Mouse (Mus musculus): ENCODE measurements around the gene Pebp1. TPM values are rescaled to one million over a fixed set of nuclear protein-coding genes. Genes with fewer than 3 reads are reported as not detected.

Gene Pebp1
- total RNA-seq, 2 experiments from 2014 or later, result 142 to 495 TPM

- ATAC-seq (replicated peaks; ENCODE audit: low FRiP score, low TSS enrichment, poor library complexity, severe bottlenecking), result 0 out of 2 replicates have a peak, but pooled peaks have one; percentile 10
Observed at GRCm38 (mm10) chr5:117245170-117245569, 42.3 kb downstream of the Pebp1 start.

GRCm38 (mm10) chr5:117242671-117243478 lies 44.5 kb downstream of the Pebp1 start:
- no peak for ATAC-seq (replicated peaks; ENCODE audit: low FRiP score, low TSS enrichment, poor library complexity, severe bottlenecking)

DNA sequence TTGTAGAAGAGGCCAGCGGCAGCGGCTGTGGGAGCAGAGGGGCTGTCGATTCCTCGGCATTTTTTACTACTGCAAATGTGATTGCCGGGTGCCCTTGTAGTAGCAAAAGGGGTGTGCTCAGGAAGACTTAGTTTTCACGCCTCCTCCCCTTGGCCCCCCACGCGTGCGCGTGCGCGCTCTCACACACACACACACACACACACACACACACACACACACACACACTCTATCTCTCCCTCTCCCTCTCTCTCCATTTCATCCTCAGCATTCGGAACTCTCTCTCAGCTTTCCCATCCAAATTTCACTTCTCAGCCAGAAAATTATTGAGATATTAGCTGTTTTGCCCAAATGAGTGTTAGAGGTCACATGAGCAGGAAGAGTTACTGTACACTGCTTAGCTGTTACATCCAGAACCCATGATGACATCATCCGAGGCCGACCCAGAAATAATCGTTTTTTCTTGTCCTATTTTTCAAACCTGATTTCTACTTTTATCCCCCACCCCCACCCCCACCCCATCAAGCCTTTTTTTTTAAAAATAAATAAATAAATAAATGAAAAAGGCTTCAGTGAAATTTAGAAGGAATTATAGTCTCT lies 45.4 kb downstream of the Pebp1 start:
- ATAC-seq (replicated peaks; ENCODE audit: low FRiP score, low TSS enrichment, poor library complexity, severe bottlenecking), result no peak

- ATAC-seq (replicated peaks; ENCODE audit: low FRiP score, low TSS enrichment, poor library complexity, severe bottlenecking), result no peak
Observed at GRCm38 (mm10) chr5:117240761-117241322, 46.6 kb downstream of the Pebp1 start.

DNA sequence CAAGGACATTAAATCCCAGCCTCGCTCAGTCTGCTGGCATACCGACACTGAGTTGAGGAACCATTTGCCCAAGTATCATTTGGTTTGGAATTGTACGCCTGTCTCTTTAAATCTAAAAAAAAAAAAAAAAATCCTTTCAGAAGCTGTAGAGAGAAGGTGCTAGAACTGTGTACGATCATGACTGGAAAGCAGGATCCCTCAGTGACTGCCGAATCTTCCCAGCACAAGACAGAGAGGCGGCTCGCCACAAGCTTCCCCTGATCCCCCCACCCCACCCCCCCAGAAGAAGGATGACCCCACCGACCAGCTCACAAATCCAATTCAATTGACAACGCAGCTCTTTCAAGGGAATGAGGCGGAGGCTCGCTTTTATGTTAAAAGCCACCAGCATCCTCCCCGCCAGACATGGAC lies 47.1 kb downstream of the Pebp1 start:
- no peak for ATAC-seq (replicated peaks; ENCODE audit: low FRiP score, low TSS enrichment, poor library complexity, severe bottlenecking)

DNA sequence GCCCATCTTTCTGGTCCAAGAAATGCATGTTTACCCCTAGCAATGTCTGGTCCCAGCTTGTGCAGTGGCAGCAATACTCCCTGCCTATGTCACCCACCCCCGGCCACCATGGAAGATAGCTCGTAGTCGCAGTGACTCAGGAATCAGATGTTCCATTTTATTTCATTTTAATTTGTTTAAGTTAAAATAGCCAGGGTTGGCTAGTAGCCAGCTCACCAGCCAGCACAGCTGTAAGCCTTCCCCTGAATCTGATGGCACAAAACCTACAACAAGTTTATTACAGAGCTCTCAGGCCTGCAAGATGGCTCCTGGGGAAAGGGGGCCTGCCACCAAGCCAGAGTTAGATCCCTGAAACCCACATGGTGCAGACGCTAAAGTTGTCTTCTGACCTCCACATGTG lies 48.3 kb downstream of the Pebp1 start:
- no peak for ATAC-seq (replicated peaks; ENCODE audit: low FRiP score, low TSS enrichment, poor library complexity, severe bottlenecking)

GRCm38 (mm10) chr5:117236540-117236939 lies 50.9 kb downstream of the Pebp1 start:
- peak; percentile 57; the same call in 1 of the 2 replicates for ATAC-seq (replicated peaks; ENCODE audit: low FRiP score, low TSS enrichment, poor library complexity, severe bottlenecking)

Other genes starting within 250 kb of the Pebp1 start
- 47.7 and 59.1 TPM in 2 replicates for gene Suds3, start 171.5 kb downstream of the Pebp1 start, total RNA-seq (2014; fragmentation: Nextera tagmentation)
- gene Suds3, start 171.5 kb downstream of the Pebp1 start, total RNA-seq (2017), result 106 and 110 TPM in 2 replicates
- 92.8 and 105 TPM in 2 replicates for gene Taok3, start 167.5 kb downstream of the Pebp1 start, total RNA-seq (2014; fragmentation: Nextera tagmentation)
- 79.4 and 88.0 TPM in 2 replicates for gene Taok3, start 167.5 kb downstream of the Pebp1 start, total RNA-seq (2017)
- 1.6 and 2.5 TPM in 2 replicates for gene Vsig10, start 31.5 kb upstream of the Pebp1 start, total RNA-seq (2014; fragmentation: Nextera tagmentation)
- gene Vsig10, start 31.5 kb upstream of the Pebp1 start, total RNA-seq (2017), result 1.4 and 2.2 TPM in 2 replicates
- gene Wsb2, start 69.7 kb upstream of the Pebp1 start, total RNA-seq (2014; fragmentation: Nextera tagmentation), result 18.1 and 23.1 TPM in 2 replicates
- 18.9 and 87.8 TPM in 2 replicates for gene Wsb2, start 69.7 kb upstream of the Pebp1 start, total RNA-seq (2017)
- gene Rfc5, start 101.4 kb upstream of the Pebp1 start, total RNA-seq (2014; fragmentation: Nextera tagmentation), result 65.5 and 93.1 TPM in 2 replicates
- 50.7 and 58.1 TPM in 2 replicates for gene Rfc5, start 101.4 kb upstream of the Pebp1 start, total RNA-seq (2017)
- gene Ksr2, start 126.4 kb upstream of the Pebp1 start, total RNA-seq (2014; fragmentation: Nextera tagmentation), result 0.25 TPM in 1 of 2 replicates, not detected in the other
- gene Ksr2, start 126.4 kb upstream of the Pebp1 start, total RNA-seq (2017), result not detected in 2 replicates